Mouse (Mus musculus) stomach, adult 2 months (tissue): ENCODE measurements around the gene Capn11. TPM values are rescaled to one million over a fixed set of nuclear protein-coding genes. Genes with fewer than 3 reads are reported as not detected.

Source experiments
- polyA plus RNA-seq: library from polyadenylated mRNA; depleted of rRNA; stranded (reverse); fragments of >200 nt; gene quantifications from 2 replicates; pipeline ENCODE4 v1.2.3, GENCODE M21; 2012; rRNA removed

Capn11 gene
- polyA plus RNA-seq: not detected in 2 replicates

DNA sequence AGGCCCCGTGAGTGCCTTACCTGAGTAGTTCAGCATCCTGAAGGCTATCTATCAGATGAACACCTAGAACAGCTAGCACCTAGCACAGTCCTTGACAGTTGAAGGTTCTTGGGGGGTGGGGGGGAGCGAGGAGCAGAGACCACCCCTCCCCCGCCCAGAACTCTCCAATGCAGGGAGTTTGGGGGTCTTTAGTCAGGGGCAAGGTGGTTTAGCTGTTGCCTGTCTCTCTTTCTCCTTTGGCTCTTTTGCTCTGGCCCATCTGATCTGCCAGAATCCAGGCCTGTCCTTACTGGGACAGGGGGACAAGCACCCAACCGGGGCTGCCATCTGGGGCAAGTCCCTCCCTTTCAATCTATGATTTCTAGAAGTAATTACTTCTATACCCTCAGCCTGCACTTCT is at the start of gene Capn11:
Capn11 (minus strand) TSS at position 101 of the 400 bp plus-strand sequence.

DNA sequence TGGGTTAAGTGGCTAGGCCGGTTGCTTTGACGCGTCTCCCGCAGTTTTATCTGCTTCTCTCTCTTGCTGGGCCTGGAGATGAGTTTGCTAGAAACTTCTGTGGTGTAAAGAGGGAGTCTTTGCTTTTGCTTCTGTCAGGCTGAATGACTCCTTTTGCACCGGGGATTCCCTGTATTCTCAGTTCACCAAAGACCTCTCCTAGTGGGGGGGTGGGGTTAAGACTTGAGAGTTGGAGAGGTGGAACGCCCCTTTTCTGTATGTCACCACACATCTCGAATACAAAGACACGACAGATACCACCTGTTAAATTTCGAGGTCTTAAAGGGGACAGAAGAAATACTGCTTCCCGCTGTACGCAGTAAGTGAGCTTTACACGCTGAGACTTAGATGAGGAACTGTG is 27.6 kb upstream of the Capn11 start, which contains the start of gene Tmem63b:
Tmem63b (minus strand) TSS at position 190 of the 400 bp plus-strand sequence.

DNA sequence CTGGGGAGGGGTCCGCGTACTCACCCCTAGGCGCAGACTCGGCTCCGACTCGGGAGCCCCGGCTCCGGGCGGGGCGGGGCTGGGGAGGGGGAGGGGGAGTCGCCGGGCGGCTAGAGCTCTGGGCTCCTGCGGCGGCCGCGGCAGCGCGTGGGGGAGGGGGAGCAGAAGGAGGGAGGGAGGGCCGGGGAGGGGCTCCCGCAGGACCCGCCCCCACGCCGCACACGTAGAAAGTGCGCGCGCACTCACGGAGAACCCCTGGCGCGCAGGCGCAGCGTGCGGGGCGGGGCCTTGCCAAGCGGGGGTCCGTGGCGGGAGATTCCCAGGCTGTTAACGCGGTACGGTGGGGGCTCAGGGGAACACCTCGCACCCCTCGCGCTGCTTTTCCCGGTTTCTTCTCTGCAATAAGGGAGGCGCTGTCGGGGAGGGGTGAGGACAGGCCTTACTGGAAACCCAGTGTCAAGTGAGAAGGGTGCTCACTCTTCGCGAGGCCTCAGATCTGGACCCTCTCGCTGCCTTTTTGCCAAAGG is 27.0 kb upstream of the Capn11 start, which contains the start of gene Mrpl14:
Mrpl14 (plus strand) TSS at position 230 of the 527 bp plus-strand sequence.

DNA sequence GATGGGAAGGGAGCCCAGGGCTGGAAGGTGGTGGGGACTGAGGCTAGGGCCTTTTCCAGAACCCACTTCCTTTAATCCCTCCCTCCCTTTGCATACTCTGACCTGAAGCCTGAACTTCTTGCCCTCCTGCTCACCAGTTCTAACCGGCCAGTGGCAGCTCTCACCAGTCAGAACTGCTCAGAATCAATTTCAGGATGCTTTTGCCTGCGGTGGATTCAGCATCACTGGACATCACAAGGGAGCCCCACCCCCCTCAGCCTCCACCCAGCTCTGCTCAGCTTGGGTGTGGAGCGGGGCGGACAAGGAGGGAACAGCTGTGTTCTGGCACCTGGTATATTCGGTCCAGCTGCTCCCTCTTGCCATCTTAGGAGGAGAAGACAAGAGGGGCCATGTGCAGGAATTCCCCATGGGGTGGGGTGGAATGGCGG is 57.2 kb downstream of the Capn11 start, which contains the start of gene Mymx:
Mymx (minus strand) TSS at position 226 of the 428 bp plus-strand sequence.

DNA sequence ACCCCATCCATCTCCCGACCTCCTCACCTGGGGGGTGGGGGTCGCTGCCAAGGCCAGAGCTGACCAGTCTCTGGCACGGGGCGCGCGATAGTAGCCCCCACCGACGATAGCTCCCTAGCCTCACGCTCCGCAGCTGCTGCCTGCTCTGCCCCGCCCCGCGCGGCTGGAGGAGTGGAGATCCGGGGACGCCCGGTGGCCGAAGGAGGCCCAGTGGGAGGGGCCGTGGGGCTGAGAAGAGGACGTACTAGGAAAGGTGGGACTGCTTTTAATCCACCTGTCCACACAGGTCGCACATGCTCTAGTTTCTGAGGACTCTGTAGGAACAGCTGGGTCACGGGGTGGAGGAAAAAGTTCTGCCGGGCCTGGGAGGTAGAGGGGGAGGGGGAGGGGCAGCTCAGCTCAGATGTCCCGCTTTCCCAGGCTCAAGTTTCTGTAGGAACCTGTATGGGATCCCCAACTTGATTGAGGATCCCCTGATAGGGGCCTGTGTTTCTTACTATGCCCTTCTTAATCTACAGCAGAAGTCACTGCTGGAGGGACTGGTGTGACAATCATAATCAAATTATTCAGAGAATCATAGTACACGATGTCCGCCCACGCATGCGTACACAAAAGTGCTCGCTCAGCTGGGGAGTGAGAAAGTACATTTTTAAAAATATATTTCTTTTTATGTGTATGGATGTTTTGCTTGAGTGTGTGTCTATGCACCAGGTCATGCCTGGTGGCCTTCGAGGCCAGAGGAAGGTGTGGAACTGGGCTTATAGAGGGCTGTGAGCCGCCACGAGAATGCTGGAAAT is 59.5 kb downstream of the Capn11 start, which contains the start of gene Slc29a1:
Slc29a1 (minus strand) TSS at position 161 of the 797 bp plus-strand sequence.

Other genes with a start within 250 kb of the Capn11 start
- gene Cdc5l, start 225.6 kb downstream of the Capn11 start, polyA plus RNA-seq: 1.7 and 2.1 TPM in 2 replicates
- not detected in 2 replicates for gene Spats1, start 183.9 kb downstream of the Capn11 start, polyA plus RNA-seq
- gene Aars2, start 152.5 kb downstream of the Capn11 start, polyA plus RNA-seq: 7.3 and 9.6 TPM in 2 replicates
- not detected in 2 replicates for gene Tcte1, start 135.9 kb downstream of the Capn11 start, polyA plus RNA-seq
- 0.21 and 0.31 TPM in 2 replicates for gene Tmem151b, start 109.6 kb downstream of the Capn11 start, polyA plus RNA-seq
- gene Nfkbie, start 103.6 kb downstream of the Capn11 start, polyA plus RNA-seq: 1.6 and 2.3 TPM in 2 replicates
- gene Slc35b2, start 95.5 kb downstream of the Capn11 start, polyA plus RNA-seq: 50.4 and 107 TPM in 2 replicates
- gene Hsp90ab1, start 86.1 kb downstream of the Capn11 start, polyA plus RNA-seq: 104 and 106 TPM in 2 replicates
- gene Slc29a1, start 59.7 kb downstream of the Capn11 start, polyA plus RNA-seq: 32.4 and 42.7 TPM in 2 replicates
- gene Mymx, start 57.2 kb downstream of the Capn11 start, polyA plus RNA-seq: 0.87 TPM in 1 of 2 replicates, not detected in the other
- 122 and 223 TPM in 2 replicates for gene Mrpl14, start 27.0 kb upstream of the Capn11 start, polyA plus RNA-seq
- gene Tmem63b, start 27.6 kb upstream of the Capn11 start, polyA plus RNA-seq: 72.0 and 73.9 TPM in 2 replicates
- gene 1600014C23Rik, start 74.5 kb upstream of the Capn11 start, polyA plus RNA-seq: not detected in 2 replicates